Mouse (Mus musculus): ENCODE data around the gene Klri2. TPM values are rescaled to one million over a fixed set of nuclear protein-coding genes. Genes with fewer than 3 reads are reported as not detected.
"Not testable (repeated sequence)": the region's sequence is repeated elsewhere in the genome, so short reads cannot be mapped to it uniquely, and the experiment has no call there.

The Klri2 gene
- polyA plus RNA-seq (2015; fragmentation: Nextera tagmentation; extraction: Ambion mirVana) = not detected in 2 replicates

- H3K4me3 ChIP-seq (ENCODE audit: low read length) = no peak within 1 kb of the TSS
- no peak within 1 kb of the TSS for H3K4me2 ChIP-seq (replicated peaks; ENCODE audit: low read depth, low read length)
- WGBS = 76% methylated on average over 2 of the region's 2 CpGs
- H3K9ac ChIP-seq (replicated peaks; ENCODE audit: low read length) = no peak within 1 kb of the TSS
- no peak for ATAC-seq (ENCODE audit: low FRiP score, low TSS enrichment)
- H3K9me3 ChIP-seq (ENCODE audit: low read length) = no peaks in the 10 kb centered on the region
- no peaks in the 10 kb centered on the region for H3K27me3 ChIP-seq (ENCODE audit: insufficient read depth, low read length)
- H3K27ac ChIP-seq (ENCODE audit: low read length) = no peak within 1 kb of the TSS
- H3K36me3 ChIP-seq (ENCODE audit: insufficient read depth, low read length) = no peaks in the 10 kb centered on the region
- H3K4me1 ChIP-seq (ENCODE audit: insufficient read depth, low read length) = no peaks in the 10 kb centered on the region
Measured at GRCm38 (mm10) chr6:129740069-129740721, at the start of gene Klri2. Gene Klri2 (minus strand): TSS chr6:129740484.

- not testable (repeated sequence) for H3K4me3 ChIP-seq (ENCODE audit: low read length); H3K4me1 ChIP-seq (ENCODE audit: insufficient read depth, low read length); H3K4me2 ChIP-seq (replicated peaks; ENCODE audit: low read depth, low read length); ATAC-seq (ENCODE audit: low FRiP score, low TSS enrichment); H3K36me3 ChIP-seq (ENCODE audit: insufficient read depth, low read length); H3K9me3 ChIP-seq (ENCODE audit: low read length); H3K9ac ChIP-seq (replicated peaks; ENCODE audit: low read length); H3K27me3 ChIP-seq (ENCODE audit: insufficient read depth, low read length); H3K27ac ChIP-seq (ENCODE audit: low read length)
- 87% methylated on average over 3 of the region's 3 CpGs for WGBS
Measured at GRCm38 (mm10) chr6:129784170-129784569, 43.9 kb upstream of the Klri2 start, which contains the start of gene Gm156. Gene Gm156 (minus strand): TSS chr6:129784270.

GRCm38 (mm10) chr6:129747654-129748032 is 7.4 kb upstream of the Klri2 start:
- H3K27me3 ChIP-seq (ENCODE audit: insufficient read depth, low read length) = no peaks in the 10 kb centered on the region
- 64% methylated on average over 3 of the region's 3 CpGs for WGBS
- ATAC-seq (ENCODE audit: low FRiP score, low TSS enrichment) = no peak
- H3K4me1 ChIP-seq (ENCODE audit: insufficient read depth, low read length) = no peaks in the 10 kb centered on the region
- no peak overlapping the region for H3K27ac ChIP-seq (ENCODE audit: low read length)
- H3K4me2 ChIP-seq (replicated peaks; ENCODE audit: low read depth, low read length) = no peak overlapping the region
- H3K36me3 ChIP-seq (ENCODE audit: insufficient read depth, low read length) = no peaks in the 10 kb centered on the region
- no peaks in the 10 kb centered on the region for H3K9me3 ChIP-seq (ENCODE audit: low read length)
- H3K9ac ChIP-seq (replicated peaks; ENCODE audit: low read length) = no peak overlapping the region
- H3K4me3 ChIP-seq (ENCODE audit: low read length) = no peak overlapping the region

GRCm38 (mm10) chr6:129747016-129747653 is 6.9 kb upstream of the Klri2 start:
- no peak overlapping the region for H3K4me2 ChIP-seq (replicated peaks; ENCODE audit: low read depth, low read length)
- H3K36me3 ChIP-seq (ENCODE audit: insufficient read depth, low read length) = no peaks in the 10 kb centered on the region
- H3K9me3 ChIP-seq (ENCODE audit: low read length) = no peaks in the 10 kb centered on the region
- H3K4me3 ChIP-seq (ENCODE audit: low read length) = no peak overlapping the region
- H3K9ac ChIP-seq (replicated peaks; ENCODE audit: low read length) = no peak overlapping the region
- H3K4me1 ChIP-seq (ENCODE audit: insufficient read depth, low read length) = no peaks in the 10 kb centered on the region
- no peaks in the 10 kb centered on the region for H3K27me3 ChIP-seq (ENCODE audit: insufficient read depth, low read length)
- WGBS = 77% methylated on average over 4 of the region's 4 CpGs
- H3K27ac ChIP-seq (ENCODE audit: low read length) = no peak overlapping the region
- ATAC-seq (ENCODE audit: low FRiP score, low TSS enrichment) = no peak

GRCm38 (mm10) chr6:129746151-129746550 is 5.9 kb upstream of the Klri2 start:
- Histone ChIP-seq H3K36me3 (ENCODE audit: insufficient read depth, low read length) (no peaks in the 10 kb centered on the region), H3K9me3 (ENCODE audit: low read length) (no peaks in the 10 kb centered on the region), H3K4me1 (ENCODE audit: insufficient read depth, low read length) (no peaks in the 10 kb centered on the region), H3K9ac (replicated peaks; ENCODE audit: low read length) (no peak overlapping the region), H3K4me2 (replicated peaks; ENCODE audit: low read depth, low read length) (no peak overlapping the region), H3K27me3 (ENCODE audit: insufficient read depth, low read length) (no peaks in the 10 kb centered on the region), H3K4me3 (ENCODE audit: low read length) (no peak overlapping the region), H3K27ac (ENCODE audit: low read length) (no peak overlapping the region)
- ATAC-seq (ENCODE audit: low FRiP score, low TSS enrichment) = no peak
- WGBS = 61% methylated on average over 3 of the region's 3 CpGs

- no peak for ATAC-seq (ENCODE audit: low FRiP score, low TSS enrichment)
- H3K4me1 ChIP-seq (ENCODE audit: insufficient read depth, low read length) = no peaks in the 10 kb centered on the region
Measured at GRCm38 (mm10) chr6:129736414-129736813, 3.9 kb downstream of the Klri2 start.

GRCm38 (mm10) chr6:129727237-129727636 is 13.0 kb downstream of the Klri2 start:
- no peak overlapping the region for H3K4me3 ChIP-seq (ENCODE audit: low read length)
- no peak for ATAC-seq (ENCODE audit: low FRiP score, low TSS enrichment)
- H3K4me2 ChIP-seq (replicated peaks; ENCODE audit: low read depth, low read length) = no peak overlapping the region
- no peaks in the 10 kb centered on the region for H3K4me1 ChIP-seq (ENCODE audit: insufficient read depth, low read length)
- H3K27ac ChIP-seq (ENCODE audit: low read length) = no peak overlapping the region
- no peak overlapping the region for H3K9ac ChIP-seq (replicated peaks; ENCODE audit: low read length)
- WGBS = 92% methylated on average over 1 of the region's 1 CpGs
- H3K9me3 ChIP-seq (ENCODE audit: low read length) = no peaks in the 10 kb centered on the region
- H3K36me3 ChIP-seq (ENCODE audit: insufficient read depth, low read length) = no peaks in the 10 kb centered on the region
- H3K27me3 ChIP-seq (ENCODE audit: insufficient read depth, low read length) = no peaks in the 10 kb centered on the region

More at GRCm38 (mm10) chr6:129736414-129736813, 3.9 kb downstream of the Klri2 start:
- Histone ChIP-seq H3K4me3 (ENCODE audit: low read length) (no peak overlapping the region), H3K4me2 (replicated peaks; ENCODE audit: low read depth, low read length) (no peak overlapping the region), H3K27me3 (ENCODE audit: insufficient read depth, low read length) (no peaks in the 10 kb centered on the region), H3K9me3 (ENCODE audit: low read length) (no peaks in the 10 kb centered on the region), H3K36me3 (ENCODE audit: insufficient read depth, low read length) (no peaks in the 10 kb centered on the region), H3K9ac (replicated peaks; ENCODE audit: low read length) (no peak overlapping the region), H3K27ac (ENCODE audit: low read length) (no peak overlapping the region)

- H3K4me1 ChIP-seq (ENCODE audit: insufficient read depth, low read length) = 0 out of 2 replicates have a peak, but pooled peaks cover 4% of the 10 kb centered on the region
- no peak overlapping the region for H3K4me3 ChIP-seq (ENCODE audit: low read length)
- H3K36me3 ChIP-seq (ENCODE audit: insufficient read depth, low read length) = no peaks in the 10 kb centered on the region
- H3K4me2 ChIP-seq (replicated peaks; ENCODE audit: low read depth, low read length) = no peak overlapping the region
- peak; percentile 49; the same call in 1 of the 2 replicates for ATAC-seq (ENCODE audit: low FRiP score, low TSS enrichment)
- 71% methylated on average over 1 of the region's 1 CpGs for WGBS
- H3K27me3 ChIP-seq (ENCODE audit: insufficient read depth, low read length) = no peaks in the 10 kb centered on the region
- no peak overlapping the region for H3K9ac ChIP-seq (replicated peaks; ENCODE audit: low read length)
- H3K9me3 ChIP-seq (ENCODE audit: low read length) = no peaks in the 10 kb centered on the region
- no peak overlapping the region for H3K27ac ChIP-seq (ENCODE audit: low read length)
Measured at GRCm38 (mm10) chr6:129721390-129721789, 18.9 kb downstream of the Klri2 start.

GRCm38 (mm10) chr6:129720487-129720886 is 19.8 kb downstream of the Klri2 start:
- no peak overlapping the region for H3K4me2 ChIP-seq (replicated peaks; ENCODE audit: low read depth, low read length)
- WGBS = 3% methylated on average over 3 of the region's 3 CpGs
- no peak overlapping the region for H3K27ac ChIP-seq (ENCODE audit: low read length)
- no peaks in the 10 kb centered on the region for H3K27me3 ChIP-seq (ENCODE audit: insufficient read depth, low read length)
- no peak overlapping the region for H3K4me3 ChIP-seq (ENCODE audit: low read length)
- ATAC-seq (ENCODE audit: low FRiP score, low TSS enrichment) = peak; percentile 75; the same call in 1 of the 2 replicates
- H3K9me3 ChIP-seq (ENCODE audit: low read length) = no peaks in the 10 kb centered on the region
- no peak overlapping the region for H3K9ac ChIP-seq (replicated peaks; ENCODE audit: low read length)
- 0 out of 2 replicates have a peak, but pooled peaks cover 4% of the 10 kb centered on the region for H3K4me1 ChIP-seq (ENCODE audit: insufficient read depth, low read length)
- H3K36me3 ChIP-seq (ENCODE audit: insufficient read depth, low read length) = no peaks in the 10 kb centered on the region

- Histone ChIP-seq H3K27me3 (ENCODE audit: insufficient read depth, low read length) (no peaks in the 10 kb centered on the region), H3K4me2 (replicated peaks; ENCODE audit: low read depth, low read length) (no peak within 1 kb of the TSS), H3K4me3 (ENCODE audit: low read length) (no peak within 1 kb of the TSS), H3K27ac (ENCODE audit: low read length) (no peak within 1 kb of the TSS), H3K9me3 (ENCODE audit: low read length) (no peaks in the 10 kb centered on the region), H3K4me1 (ENCODE audit: insufficient read depth, low read length) (0 out of 2 replicates have a peak, but pooled peaks cover 4% of the 10 kb centered on the region), H3K36me3 (ENCODE audit: insufficient read depth, low read length) (no peaks in the 10 kb centered on the region), H3K9ac (replicated peaks; ENCODE audit: low read length) (no peak within 1 kb of the TSS)
- 94% methylated on average over 4 of the region's 4 CpGs for WGBS
- ATAC-seq (ENCODE audit: low FRiP score, low TSS enrichment) = no peak
Measured at GRCm38 (mm10) chr6:129717032-129717431, 23.3 kb downstream of the Klri2 start, which contains the start of gene Klri1. Gene Klri1 (minus strand): TSS chr6:129717132.
